Mouse (Mus musculus): ENCODE data around the gene Ly6g6f. TPM values are rescaled to one million over a fixed set of nuclear protein-coding genes. Genes with fewer than 3 reads are reported as not detected.

Gene Ly6g6f
- total and polyA plus RNA-seq, 3 experiments, result 0.54 to 0.67 TPM; not detected in 1

DNA sequence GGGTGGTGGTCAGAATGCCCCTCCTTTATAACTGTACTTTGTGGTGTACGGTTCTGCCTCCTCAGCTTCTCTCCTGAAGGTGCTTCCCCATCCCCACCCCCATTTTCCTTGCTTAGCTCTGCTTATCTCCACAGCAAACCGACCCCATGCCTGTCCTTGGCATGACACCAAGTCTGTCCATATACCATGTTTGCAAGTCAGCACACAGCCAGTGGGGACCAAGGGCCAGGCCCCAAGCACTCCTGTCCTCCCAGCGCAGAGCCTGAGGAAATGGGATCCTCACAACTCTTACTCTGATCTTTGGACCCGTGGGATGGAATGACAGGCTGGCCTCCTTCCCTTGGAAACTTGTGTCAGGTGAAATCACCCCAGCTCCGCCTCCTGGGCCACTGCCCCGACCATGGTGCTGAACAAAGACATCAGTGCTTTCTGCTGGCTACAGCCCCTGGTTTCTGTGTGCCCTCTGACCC, 17.8 kb upstream of the Ly6g6f start:
- dilution Hi-C loops (cut with MboI; ENCODE audit: extremely low pct_ligation_motif_present, extremely low pct_unique_long_range_greater_than_20kb, low sequenced_read_pairs), result no loop called here
- TF ChIP-seq ZC3H11A (IDR thresholded peaks at IDR 0.05; ENCODE audit: low read depth, low read length), result no peak
- TF ChIP-seq ZMIZ1 (IDR thresholded peaks at IDR 0.05; ENCODE audit: low read depth, low read length), result no peak
- no peak for TF ChIP-seq E2F4 (IDR thresholded peaks at IDR 0.05; ENCODE audit: insufficient replicate concordance, low read depth, low read length)
- no peak for TF ChIP-seq MAFK (IDR thresholded peaks at IDR 0.05; ENCODE audit: insufficient replicate concordance, low read length)
- no peak for TF ChIP-seq CHD1 (IDR thresholded peaks at IDR 0.05; ENCODE audit: low read depth, low read length)
- no peak for TF ChIP-seq ZKSCAN1 (IDR thresholded peaks at IDR 0.05; ENCODE audit: borderline replicate concordance, low read depth, low read length)
- TF ChIP-seq TCF12 (IDR thresholded peaks at IDR 0.05; ENCODE audit: low read depth, low read length), result no peak
- TF ChIP-seq RCOR1 (conservative IDR thresholded peaks at IDR 0.05; ENCODE audit: low read depth, low read length), result no peak
- no peak for TF ChIP-seq UBTF (IDR thresholded peaks at IDR 0.05; ENCODE audit: low read depth, low read length)
- no peak for TF ChIP-seq MAZ (IDR thresholded peaks at IDR 0.05; ENCODE audit: low read depth, low read length)
- TF ChIP-seq TBP (conservative IDR thresholded peaks at IDR 0.05; ENCODE audit: low read depth, low read length), result no peak
- TF ChIP-seq CTCF (conservative IDR thresholded peaks at IDR 0.05 in 1 of 2, IDR thresholded peaks at IDR 0.05 in 1 of 2; ENCODE audit: low read depth in 2 of 2, low read length in 2 of 2), result no peak
- TF ChIP-seq ETS1 (conservative IDR thresholded peaks at IDR 0.05; ENCODE audit: low read depth, low read length), result no peak
- TF ChIP-seq KAT2A (IDR thresholded peaks at IDR 0.05; ENCODE audit: insufficient replicate concordance, low read length), result no peak
- no peak for TF ChIP-seq SMC3 (IDR thresholded peaks at IDR 0.05; ENCODE audit: low read depth, low read length)
- no peak for TF ChIP-seq USF2 (conservative IDR thresholded peaks at IDR 0.05; ENCODE audit: low read depth, low read length)
- TF ChIP-seq NRF1 (IDR thresholded peaks at IDR 0.05; ENCODE audit: low read depth, low read length), result no peak
- TF ChIP-seq IRF4 (IDR thresholded peaks at IDR 0.05; ENCODE audit: low read depth, low read length), result no peak
- TF ChIP-seq JUND (conservative IDR thresholded peaks at IDR 0.05; ENCODE audit: low read depth, low read length), result no peak

DNA sequence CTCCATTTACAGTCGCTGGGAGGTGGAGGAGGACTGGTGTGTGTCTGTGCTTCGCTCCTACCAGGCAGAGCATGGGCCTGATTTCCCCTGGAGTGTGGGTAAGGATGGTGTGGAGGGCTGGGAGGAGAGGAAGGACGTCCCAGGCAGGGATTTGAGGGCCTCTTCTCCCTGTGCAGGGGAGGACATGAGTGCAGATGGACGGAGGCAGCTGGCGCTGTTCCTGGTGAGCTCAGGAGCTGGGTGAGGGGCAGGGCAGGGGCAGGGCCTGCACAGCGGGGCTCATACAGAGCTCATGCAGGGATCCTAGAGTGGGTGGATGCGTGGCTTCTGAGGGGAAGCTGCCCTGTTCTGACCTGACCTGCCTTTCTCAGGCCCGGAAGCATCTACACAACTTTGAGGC, 16.9 kb upstream of the Ly6g6f start:
- in situ Hi-C loops (cut with MboI; ENCODE audit: low pct_ligation_motif_present, low pct_unique_long_range_greater_than_20kb, low sequenced_read_pairs), result no loop called here
- no peak for TF ChIP-seq BHLHE40 (IDR thresholded peaks at IDR 0.05; ENCODE audit: low read depth, low read length)
- no peak for TF ChIP-seq GABPA (IDR thresholded peaks at IDR 0.05; ENCODE audit: insufficient replicate concordance, low read depth, low read length)
- no peak for TF ChIP-seq JUN (IDR thresholded peaks at IDR 0.05; ENCODE audit: insufficient read depth, low read depth, low read length)
- TF ChIP-seq RCOR1 (conservative IDR thresholded peaks at IDR 0.05; ENCODE audit: low read depth, low read length), result no peak
- TF ChIP-seq MAX (IDR thresholded peaks at IDR 0.05; ENCODE audit: low read length), result no peak
- TF ChIP-seq ZC3H11A (IDR thresholded peaks at IDR 0.05; ENCODE audit: low read depth, low read length), result no peak
- TF ChIP-seq TCF12 (IDR thresholded peaks at IDR 0.05; ENCODE audit: low read depth, low read length), result no peak
- TF ChIP-seq PAX5 (IDR thresholded peaks at IDR 0.05; ENCODE audit: low read length), result no peak
- no peak for TF ChIP-seq E2F4 (IDR thresholded peaks at IDR 0.05; ENCODE audit: insufficient replicate concordance, low read depth, low read length)
- TF ChIP-seq JUND (conservative IDR thresholded peaks at IDR 0.05; ENCODE audit: low read depth, low read length), result no peak
- no peak for TF ChIP-seq NRF1 (IDR thresholded peaks at IDR 0.05; ENCODE audit: low read depth, low read length)
- no peak for TF ChIP-seq MAZ (IDR thresholded peaks at IDR 0.05; ENCODE audit: low read depth, low read length)
- TF ChIP-seq MYC (IDR thresholded peaks at IDR 0.05; ENCODE audit: low read depth, low read length), result no peak
- TF ChIP-seq MAFK (IDR thresholded peaks at IDR 0.05; ENCODE audit: insufficient replicate concordance, low read length), result no peak
- TF ChIP-seq CHD1 (IDR thresholded peaks at IDR 0.05; ENCODE audit: low read depth, low read length), result no peak
- no peak for TF ChIP-seq USF2 (conservative IDR thresholded peaks at IDR 0.05; ENCODE audit: low read depth, low read length)
- TF ChIP-seq NELFE (IDR thresholded peaks at IDR 0.05; ENCODE audit: low read depth, low read length), result no peak
- TF ChIP-seq CTCF (conservative IDR thresholded peaks at IDR 0.05 in 1 of 2, IDR thresholded peaks at IDR 0.05 in 1 of 2; ENCODE audit: low read depth in 2 of 2, low read length in 2 of 2), result no peak
- Histone ChIP-seq H3K79me2 (replicated peaks; ENCODE audit: control insufficient read depth, extremely low read depth, insufficient read depth, poor library complexity, severe bottlenecking) (no peaks in the 10 kb centered on the region), H3K9me3 (replicated peaks; ENCODE audit: low read length) (no peaks in the 10 kb centered on the region), H3K27me3 (replicated peaks) (no peaks in the 10 kb centered on the region), H3K9ac (ENCODE audit: insufficient read depth, low read depth) (no peak overlapping the region), H3K27ac (ENCODE audit: insufficient read depth, low read depth) (no peak overlapping the region), H3K4me1 (ENCODE audit: control insufficient read depth in 1 of 2, insufficient read depth in 2 of 2) (peaks cover 0 to 4% of the 10 kb centered on the region in 2 experiments; a peak in 1 of 4 replicates), H3K4me3 (replicated peaks in 1 of 3; ENCODE audit: low read depth in 2 of 3, low read length in 2 of 3, poor library complexity in 1 of 3) (no peak overlapping the region), H3K4me2 (ENCODE audit: insufficient read depth, low read depth, poor library complexity, severe bottlenecking) (no peak overlapping the region), H3K36me3 (replicated peaks in 1 of 2; ENCODE audit: control insufficient read depth in 1 of 2, insufficient read depth in 1 of 2, low read length in 1 of 2) (peaks cover 43 to 75% of the 10 kb centered on the region in 2 experiments)
- dilution Hi-C loops (cut with MboI; ENCODE audit: extremely low pct_ligation_motif_present, extremely low pct_unique_long_range_greater_than_20kb, low sequenced_read_pairs), result no loop called here
- DNase-seq (ENCODE audit: extremely low read depth), result no peak

More for the DNA sequence above, 17.8 kb upstream of the Ly6g6f start:
- no peak overlapping the region for H3K27ac ChIP-seq (ENCODE audit: insufficient read depth, low read depth)
- no peak overlapping the region for H3K4me2 ChIP-seq (ENCODE audit: insufficient read depth, low read depth, poor library complexity, severe bottlenecking)
- in situ Hi-C loops (cut with MboI; ENCODE audit: low pct_ligation_motif_present, low pct_unique_long_range_greater_than_20kb, low sequenced_read_pairs), result no loop called here
- no peak overlapping the region for H3K9ac ChIP-seq (ENCODE audit: insufficient read depth, low read depth)
- H3K27me3 ChIP-seq (replicated peaks), result no peaks in the 10 kb centered on the region
- DNase-seq (ENCODE audit: extremely low read depth), result no peak
- H3K79me2 ChIP-seq (replicated peaks; ENCODE audit: control insufficient read depth, extremely low read depth, insufficient read depth, poor library complexity, severe bottlenecking), result no peaks in the 10 kb centered on the region
- H3K4me1 ChIP-seq (ENCODE audit: control insufficient read depth in 1 of 2, insufficient read depth in 2 of 2), result peaks cover 0 to 4% of the 10 kb centered on the region in 2 experiments; a peak in 1 of 4 replicates
- H3K4me3 ChIP-seq (replicated peaks in 1 of 3; ENCODE audit: low read depth in 2 of 3, low read length in 2 of 3, poor library complexity in 1 of 3), result no peak overlapping the region
- no peaks in the 10 kb centered on the region for H3K9me3 ChIP-seq (replicated peaks; ENCODE audit: low read length)
- peaks cover 40 to 67% of the 10 kb centered on the region in 2 experiments for H3K36me3 ChIP-seq (replicated peaks in 1 of 2; ENCODE audit: control insufficient read depth in 1 of 2, insufficient read depth in 1 of 2, low read length in 1 of 2)
